Mouse (Mus musculus) embryonic facial prominence, embryonic 11.5 days (tissue): ENCODE measurements at regions not wholly inside any gene's neighbourhood (a gene's known extent, or its start where the extent isn't known, plus 50 kb on each side); places are given as distances from the start of the nearest gene placed in this dataset.
A peak's percentile ranks its signal among the peaks of the same experiment; 100 is the strongest.

Experiments
- ATAC-seq: fragments of 200-750 bp; cut with Nextera tagmentation; replicated peaks from 2 replicates; pipeline ENCODE4 v1.8.0; 2017; ENCODE audit warnings: low read depth; ENCODE audit not compliant: insufficient number of reproducible peaks, low FRiP score, low TSS enrichment
- DNase-seq: peaks from one replicate; pipeline ENCODE4 v3.0.0-alpha.2; 2015; ENCODE audit warnings: low spot score
- H3K27ac ChIP-seq: fragments of 300-500 bp; sonication (generic); replicated peaks from 2 replicates; pipeline ENCODE4 v1.5.1; 2014; ENCODE audit warnings: mild to moderate bottlenecking, low read depth, low read length, control low read depth
- H3K27me3 ChIP-seq: fragments of 300-500 bp; sonication (generic); 2 replicates; pipeline ENCODE4 v1.6.1; 2014; ENCODE audit warnings: mild to moderate bottlenecking, low read length, moderate library complexity, mixed read lengths; ENCODE audit not compliant: control insufficient read depth, insufficient read depth
- H3K36me3 ChIP-seq: fragments of 300-500 bp; sonication (generic); replicated peaks from 2 replicates; pipeline ENCODE4 v1.6.1; 2014; ENCODE audit warnings: low read depth, mild to moderate bottlenecking, low read length, moderate library complexity, mixed read lengths; ENCODE audit not compliant: control insufficient read depth, insufficient read depth
- H3K4me1 ChIP-seq: fragments of 300-500 bp; sonication (generic); 2 replicates; pipeline ENCODE4 v1.6.1; 2014; ENCODE audit warnings: low read length, mixed read lengths; ENCODE audit not compliant: control insufficient read depth, insufficient read depth
- H3K4me2 ChIP-seq: fragments of 300-500 bp; sonication (generic); 2 replicates; pipeline ENCODE4 v1.6.1; 2014; ENCODE audit warnings: low read depth, mild to moderate bottlenecking, control low read depth, low read length, moderate library complexity
- H3K4me3 ChIP-seq: fragments of 300-500 bp; sonication (generic); 2 replicates; pipeline ENCODE4 v1.5.1; 2014; ENCODE audit warnings: low read depth, low read length, control low read depth
- H3K9ac ChIP-seq: fragments of 300-500 bp; sonication (generic); replicated peaks from 2 replicates; pipeline ENCODE4 v1.6.1; 2014; ENCODE audit warnings: mild to moderate bottlenecking, control low read depth, low read length
- H3K9me3 ChIP-seq: fragments of 300-500 bp; sonication (generic); replicated peaks from 2 replicates; pipeline ENCODE4 v1.6.1; 2016; ENCODE audit warnings: mild to moderate bottlenecking, low read length, inconsistent platforms, mixed read lengths; ENCODE audit not compliant: control insufficient read depth
- WGBS: fragments of 180-500 bp; shearing (Covaris S2); extraction: QIAGEN DNeasy Blood & Tissue Kit; methylation state at CpG from one replicate; pipeline ENCODE4 v1.1.7; 2014; 5-methylcytosine and 5-hydroxymethylcytosine counted together

DNA sequence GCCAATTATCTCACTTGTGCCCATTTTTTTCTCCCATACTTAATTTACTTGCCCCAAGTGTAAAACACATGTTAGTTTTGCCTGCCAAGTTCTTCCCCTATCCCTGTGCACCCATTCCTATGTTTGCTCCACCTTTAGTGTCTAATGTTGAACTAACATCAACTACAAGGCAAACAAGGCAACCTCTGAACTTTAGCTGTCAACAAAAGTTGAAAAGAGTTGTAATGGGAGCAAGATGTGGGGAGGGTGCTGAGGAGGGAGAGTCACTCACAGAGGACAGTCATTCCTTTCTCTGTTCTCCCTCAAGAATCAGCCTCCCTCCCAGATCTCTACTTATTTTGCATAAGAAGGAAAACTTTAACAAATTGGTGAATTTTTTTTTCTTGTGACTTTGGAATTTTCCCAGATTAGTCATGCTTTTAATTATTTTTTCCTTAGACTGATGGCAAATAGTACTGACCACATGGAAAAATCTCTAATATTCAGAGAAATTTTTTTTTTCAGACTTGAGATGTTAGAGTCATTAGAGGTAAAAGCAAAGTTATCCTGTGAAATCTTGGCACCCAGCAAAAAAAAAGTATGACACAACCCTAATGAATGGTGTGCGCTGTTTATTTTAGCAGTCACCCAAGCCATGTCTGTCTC lies 2710.6 kb upstream of the Gm7489 start:
- peak; percentile 25 for DNase-seq

DNA sequence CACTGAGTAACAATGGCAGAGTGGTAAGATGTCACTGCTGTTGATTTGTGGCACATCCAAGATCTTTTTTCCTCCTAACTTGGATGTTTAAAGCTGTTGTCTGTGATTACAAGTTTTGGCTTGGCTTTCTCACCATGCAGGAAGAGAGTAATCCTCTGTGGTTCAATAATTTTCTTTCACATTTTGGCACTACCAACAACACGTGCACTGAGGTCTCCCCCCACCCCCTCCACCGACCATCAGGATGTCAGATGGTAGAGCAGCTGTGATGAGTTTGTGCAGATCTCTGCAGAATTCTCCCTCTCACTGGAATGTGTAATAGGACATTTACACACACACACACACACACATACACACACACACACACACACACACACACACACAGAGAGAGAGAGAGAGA lies 2708.2 kb upstream of the Gm7489 start:
- no peak overlapping the region for H3K27ac ChIP-seq
- H3K4me1 ChIP-seq = no peaks in the 10 kb centered on the region
- H3K36me3 ChIP-seq = no peaks in the 10 kb centered on the region
- no peaks in the 10 kb centered on the region for H3K27me3 ChIP-seq
- H3K4me3 ChIP-seq = no peak overlapping the region
- no peak for DNase-seq
- 47% methylated on average over 2 of the region's 2 CpGs for WGBS
- no peak overlapping the region for H3K4me2 ChIP-seq
- no peak for ATAC-seq
- no peaks in the 10 kb centered on the region for H3K9me3 ChIP-seq
- no peak overlapping the region for H3K9ac ChIP-seq

More for the DNA sequence above, 2710.6 kb upstream of the Gm7489 start:
- no peak overlapping the region for H3K9ac ChIP-seq
- H3K4me1 ChIP-seq = no peaks in the 10 kb centered on the region
- H3K9me3 ChIP-seq = no peaks in the 10 kb centered on the region
- 89% methylated on average over 1 of the region's 1 CpGs for WGBS
- ATAC-seq = no peak
- no peak overlapping the region for H3K27ac ChIP-seq
- H3K4me2 ChIP-seq = no peak overlapping the region
- H3K36me3 ChIP-seq = no peaks in the 10 kb centered on the region
- no peak overlapping the region for H3K4me3 ChIP-seq
- no peaks in the 10 kb centered on the region for H3K27me3 ChIP-seq

DNA sequence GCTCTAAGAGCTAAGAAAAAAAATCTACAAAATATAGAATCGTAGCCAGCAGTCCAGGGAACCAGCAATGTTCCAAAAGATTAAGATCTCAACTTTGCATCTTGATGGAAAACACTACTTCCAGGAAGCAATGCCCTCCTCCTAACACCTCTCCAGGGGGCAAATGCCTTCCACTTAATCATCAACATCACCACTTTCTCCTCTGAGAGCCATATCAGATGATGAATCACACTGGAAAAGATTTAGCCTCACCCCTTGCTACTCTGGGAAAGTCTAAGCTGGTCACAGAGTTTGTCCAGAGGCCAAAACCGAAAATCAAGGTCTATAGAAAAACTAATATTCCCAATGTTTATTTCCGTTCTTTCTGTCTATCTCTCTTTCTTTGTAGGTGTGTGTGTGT lies 2695.6 kb upstream of the Gm7489 start:
- Histone ChIP-seq H3K27me3 (no peaks in the 10 kb centered on the region), H3K4me1 (no peaks in the 10 kb centered on the region), H3K9ac (no peak overlapping the region), H3K4me2 (no peak overlapping the region), H3K27ac (no peak overlapping the region), H3K36me3 (no peaks in the 10 kb centered on the region), H3K9me3 (no peaks in the 10 kb centered on the region), H3K4me3 (no peak overlapping the region)
- 85% methylated on average over 3 of the region's 3 CpGs for whole genome bisulfite sequencing
- ATAC-seq (no peak), DNase-seq (no peak)

DNA sequence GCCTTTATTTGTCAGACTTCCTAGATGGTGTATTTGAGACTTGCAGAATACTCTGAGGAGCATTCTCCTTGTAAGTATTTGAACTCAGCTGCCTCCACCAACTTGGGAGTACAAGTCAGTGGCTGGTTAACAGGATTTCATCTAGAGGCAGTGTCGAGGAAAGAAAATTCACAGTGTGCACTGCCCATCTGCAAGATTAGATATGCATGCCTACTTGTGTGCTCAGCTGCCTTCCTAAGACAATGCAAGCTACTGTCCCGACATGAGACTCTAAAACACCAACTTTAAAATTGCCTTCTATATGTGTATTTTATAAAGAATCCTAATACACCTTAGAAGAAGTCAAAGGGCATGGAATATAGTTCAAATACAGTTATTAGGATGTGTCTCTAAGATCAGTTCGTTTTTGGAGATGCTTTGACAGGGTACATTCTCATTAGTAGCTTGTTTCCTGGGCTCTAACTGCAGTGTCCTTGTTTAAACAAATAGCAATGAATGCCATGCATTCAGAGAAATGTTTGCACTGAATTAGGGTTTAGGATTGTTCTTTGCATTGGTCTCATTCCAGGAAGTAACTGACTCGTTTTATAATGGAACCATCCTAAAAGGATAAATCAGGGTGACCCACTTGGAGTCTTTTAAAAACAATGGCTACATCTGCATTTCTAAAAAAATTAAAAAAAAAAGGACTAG lies 2687.1 kb upstream of the Gm7489 start:
- ATAC-seq = no peak

DNA sequence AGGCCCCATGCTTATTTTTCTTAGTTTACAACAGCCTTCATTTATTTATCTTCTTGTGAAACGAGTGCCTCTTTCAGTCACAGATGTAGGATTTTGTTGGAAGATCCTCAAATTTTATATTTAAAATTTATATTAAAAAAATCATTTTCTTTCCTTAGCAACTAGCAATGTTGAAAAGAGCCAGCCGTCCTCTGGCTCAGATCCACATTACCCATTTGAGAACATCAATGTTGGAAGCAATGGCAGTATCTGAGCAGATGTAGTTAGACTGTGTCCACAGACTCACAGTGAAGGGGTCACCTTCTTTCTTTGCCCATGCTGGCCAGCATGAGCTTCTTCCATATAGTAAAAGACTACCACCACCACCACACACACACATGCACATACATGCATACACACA lies 2681.4 kb upstream of the Gm7489 start:
- no peak overlapping the region for H3K27ac ChIP-seq
- ATAC-seq (no peak), DNase-seq (no peak)
- no peak overlapping the region for H3K4me3 ChIP-seq
- no peaks in the 10 kb centered on the region for H3K4me1 ChIP-seq
- H3K36me3 ChIP-seq = no peaks in the 10 kb centered on the region
- 85% methylated on average over 2 of the region's 2 CpGs for WGBS
- H3K9ac ChIP-seq = no peak overlapping the region
- H3K27me3 ChIP-seq = no peaks in the 10 kb centered on the region
- H3K9me3 ChIP-seq = no peaks in the 10 kb centered on the region
- H3K4me2 ChIP-seq = no peak overlapping the region

More for the DNA sequence above, 2687.1 kb upstream of the Gm7489 start:
- H3K4me2 ChIP-seq = no peak overlapping the region
- H3K27ac ChIP-seq = no peak overlapping the region
- H3K27me3 ChIP-seq = no peaks in the 10 kb centered on the region
- no peak for DNase-seq
- no peak overlapping the region for H3K9ac ChIP-seq
- H3K9me3 ChIP-seq = no peaks in the 10 kb centered on the region
- 19% methylated on average over 4 of the region's 4 CpGs for WGBS
- no peaks in the 10 kb centered on the region for H3K4me1 ChIP-seq
- H3K36me3 ChIP-seq = no peaks in the 10 kb centered on the region
- H3K4me3 ChIP-seq = no peak overlapping the region

DNA sequence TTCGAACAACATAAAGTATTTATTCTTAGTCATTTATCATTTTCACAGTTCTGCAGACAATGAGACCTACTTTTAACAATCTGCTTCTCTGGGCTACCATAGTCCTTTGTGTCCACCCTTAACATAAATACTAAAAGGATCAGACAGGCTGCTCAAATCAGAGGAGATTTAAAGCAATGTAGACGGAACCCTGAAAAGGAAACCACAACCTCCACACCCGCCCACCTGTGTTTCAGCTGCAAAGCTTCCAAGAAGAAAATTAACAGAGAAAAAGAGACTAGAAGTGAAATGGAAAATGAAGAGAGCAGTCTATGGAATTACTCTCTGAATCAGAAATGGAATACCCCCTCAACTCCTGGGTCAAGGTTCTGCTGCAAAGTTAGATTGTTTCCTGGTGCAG lies 2678.7 kb upstream of the Gm7489 start:
- H3K27ac ChIP-seq = no peak overlapping the region
- no peak overlapping the region for H3K9ac ChIP-seq
- WGBS = 64% methylated on average over 3 of the region's 3 CpGs
- H3K9me3 ChIP-seq = no peaks in the 10 kb centered on the region
- no peaks in the 10 kb centered on the region for H3K36me3 ChIP-seq
- no peak overlapping the region for H3K4me2 ChIP-seq
- ATAC-seq (no peak), DNase-seq (no peak)
- no peak overlapping the region for H3K4me3 ChIP-seq
- no peaks in the 10 kb centered on the region for H3K27me3 ChIP-seq
- H3K4me1 ChIP-seq = no peaks in the 10 kb centered on the region

DNA sequence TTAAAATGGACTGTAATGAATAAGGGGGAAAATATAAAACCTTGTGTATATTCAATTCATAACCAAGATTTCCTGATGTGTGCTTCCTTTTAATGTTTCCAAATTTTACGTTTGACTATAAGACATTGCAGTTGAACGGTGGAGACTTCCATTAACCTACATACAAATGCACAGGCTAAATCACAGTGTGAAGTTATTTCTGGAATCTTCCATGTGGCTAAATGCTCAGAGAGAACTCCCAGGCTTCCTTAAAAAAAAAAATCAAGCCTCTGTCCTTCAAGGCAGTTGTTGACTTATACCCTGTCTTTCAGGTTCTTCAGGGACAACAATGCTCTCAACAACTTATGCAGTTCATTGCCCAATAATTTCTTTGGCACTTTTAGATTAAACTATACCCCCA lies 2677.9 kb upstream of the Gm7489 start:
- Histone ChIP-seq H3K9me3 (no peaks in the 10 kb centered on the region), H3K4me3 (no peak overlapping the region), H3K4me1 (no peaks in the 10 kb centered on the region), H3K27ac (no peak overlapping the region), H3K4me2 (no peak overlapping the region), H3K27me3 (no peaks in the 10 kb centered on the region), H3K36me3 (no peaks in the 10 kb centered on the region), H3K9ac (no peak overlapping the region)
- no peak for ATAC-seq
- WGBS = 93% methylated on average over 2 of the region's 2 CpGs
- DNase-seq = no peak

DNA sequence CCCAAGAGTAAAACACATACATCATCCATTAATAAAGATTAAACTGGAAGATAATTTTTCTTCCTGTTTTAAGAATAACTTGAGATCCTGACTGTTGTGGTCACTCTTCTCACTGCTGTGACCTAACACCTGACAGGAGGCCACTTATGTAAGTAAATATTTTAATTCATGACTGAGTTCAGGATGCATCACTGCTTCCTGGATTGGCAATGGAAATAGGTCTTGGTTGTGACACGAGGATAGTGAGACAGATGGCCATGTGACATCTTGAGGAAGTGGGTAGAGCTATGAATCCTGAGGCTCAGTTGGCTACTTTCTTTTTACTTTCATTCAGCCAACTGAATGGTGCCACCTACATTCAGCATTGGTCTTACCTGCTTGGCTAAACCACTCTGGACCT lies 2649.8 kb upstream of the Gm7489 start:
- WGBS = 78% methylated on average over 1 of the region's 1 CpGs
- H3K9ac ChIP-seq = no peak overlapping the region
- H3K4me3 ChIP-seq = no peak overlapping the region
- H3K27ac ChIP-seq = no peak overlapping the region
- no peaks in the 10 kb centered on the region for H3K4me1 ChIP-seq
- no peaks in the 10 kb centered on the region for H3K36me3 ChIP-seq
- no peaks in the 10 kb centered on the region for H3K9me3 ChIP-seq
- no peak for DNase-seq
- no peak overlapping the region for H3K4me2 ChIP-seq
- H3K27me3 ChIP-seq = no peaks in the 10 kb centered on the region
- ATAC-seq = no peak
